Mouse (Mus musculus) forelimb bud, embryonic 11.5 days (tissue): ENCODE measurements at regions not wholly inside any gene's neighbourhood (a gene's known extent, or its start where the extent isn't known, plus 50 kb on each side); places are given as distances from the start of the nearest gene placed in this dataset.
A peak's percentile ranks its signal among the peaks of the same experiment; 100 is the strongest.

Experiments used
- DNase-seq: peaks from one replicate; pipeline ENCODE4 v3.0.0-alpha.2; 2012; ENCODE audit warnings: low read depth, low spot score

GRCm38 (mm10) chr10:109480551-109480950 lies 469.8 kb upstream of the Syt1 start:
- DNase-seq = no peak

GRCm38 (mm10) chr10:109479941-109480340 lies 469.2 kb upstream of the Syt1 start:
- DNase-seq = no peak

GRCm38 (mm10) chr10:109466516-109466915 lies 455.7 kb upstream of the Syt1 start:
- DNase-seq = no peak

GRCm38 (mm10) chr10:109431112-109431511 lies 420.3 kb upstream of the Syt1 start:
- DNase-seq = no peak

GRCm38 (mm10) chr10:109427878-109428277 lies 417.1 kb upstream of the Syt1 start:
- no peak for DNase-seq

GRCm38 (mm10) chr10:109407011-109407410 lies 396.2 kb upstream of the Syt1 start:
- DNase-seq = no peak

- no peak for DNase-seq
These were observed 394.4 kb upstream of the Syt1 start for GRCm38 (mm10) chr10:109405116-109405685.

- peak; percentile 40 for DNase-seq
These were observed 373.0 kb upstream of the Syt1 start for GRCm38 (mm10) chr10:109383758-109384157.

GRCm38 (mm10) chr10:109378846-109379245 lies 368.1 kb upstream of the Syt1 start:
- DNase-seq = no peak

GRCm38 (mm10) chr10:109360161-109360560 lies 349.4 kb upstream of the Syt1 start:
- no peak for DNase-seq

GRCm38 (mm10) chr10:109358812-109359211 lies 348.0 kb upstream of the Syt1 start:
- DNase-seq = no peak

GRCm38 (mm10) chr10:109332846-109333386 lies 322.1 kb upstream of the Syt1 start:
- DNase-seq = no peak

GRCm38 (mm10) chr10:109309286-109309685 lies 298.5 kb upstream of the Syt1 start:
- DNase-seq = no peak

- DNase-seq = no peak
These were observed 289.4 kb upstream of the Syt1 start for GRCm38 (mm10) chr10:109300199-109300598.

- no peak for DNase-seq
These were observed 289.0 kb upstream of the Syt1 start for GRCm38 (mm10) chr10:109299785-109300184.

GRCm38 (mm10) chr10:109283348-109283747 lies 272.6 kb upstream of the Syt1 start:
- no peak for DNase-seq

GRCm38 (mm10) chr10:109249781-109250180 lies 239.0 kb upstream of the Syt1 start:
- no peak for DNase-seq

GRCm38 (mm10) chr10:109246328-109246727 lies 235.5 kb upstream of the Syt1 start:
- DNase-seq = no peak

GRCm38 (mm10) chr10:109237026-109237425 lies 226.2 kb upstream of the Syt1 start:
- no peak for DNase-seq

- DNase-seq = no peak
These were observed 216.2 kb upstream of the Syt1 start for GRCm38 (mm10) chr10:109226989-109227388.

GRCm38 (mm10) chr10:109188761-109189503 lies 178.2 kb upstream of the Syt1 start:
- no peak for DNase-seq

- no peak for DNase-seq
These were observed 177.5 kb upstream of the Syt1 start for GRCm38 (mm10) chr10:109188252-109188651.

GRCm38 (mm10) chr10:109185243-109185642 lies 174.5 kb upstream of the Syt1 start:
- DNase-seq = no peak
